Comparison of ENCODE assay signal across 1 mouse cellular context in genomic region chr17:6707422-6707821, GRCm38 (mm10). TPM values are rescaled to one million over a fixed set of nuclear protein-coding genes. Genes with fewer than 3 reads are reported as not detected.
"Had no signal": no experiment of that assay in that cellular context is flagged by ENCODE, and none has a peak within 500 bp of the region (broad histone marks: within the 10 kb centered on the region; RNA-seq: fewer than 3 reads in every experiment).

No protein-coding gene starts in this region.

RNA-seq across cellular contexts. Expression of gene Sytl3, which starts 48.5 kb away (rescaled TPM):
- polyA plus RNA-seq: neural tube, embryonic 11.5 days had no signal
